Mouse (Mus musculus): ENCODE data around the gene Rab11a. TPM values are rescaled to one million over a fixed set of nuclear protein-coding genes. Genes with fewer than 3 reads are reported as not detected.

Rab11a gene
- total RNA-seq, 2 experiments from 2014 or later = 91.4 to 130 TPM

- ATAC-seq (replicated peaks; ENCODE audit: poor library complexity) = no peak
Measured at GRCm38 (mm10) chr9:64696404-64696803, 41.2 kb downstream of the Rab11a start.

GRCm38 (mm10) chr9:64695266-64695665 is 42.3 kb downstream of the Rab11a start:
- no peak for ATAC-seq (replicated peaks; ENCODE audit: poor library complexity)

DNA sequence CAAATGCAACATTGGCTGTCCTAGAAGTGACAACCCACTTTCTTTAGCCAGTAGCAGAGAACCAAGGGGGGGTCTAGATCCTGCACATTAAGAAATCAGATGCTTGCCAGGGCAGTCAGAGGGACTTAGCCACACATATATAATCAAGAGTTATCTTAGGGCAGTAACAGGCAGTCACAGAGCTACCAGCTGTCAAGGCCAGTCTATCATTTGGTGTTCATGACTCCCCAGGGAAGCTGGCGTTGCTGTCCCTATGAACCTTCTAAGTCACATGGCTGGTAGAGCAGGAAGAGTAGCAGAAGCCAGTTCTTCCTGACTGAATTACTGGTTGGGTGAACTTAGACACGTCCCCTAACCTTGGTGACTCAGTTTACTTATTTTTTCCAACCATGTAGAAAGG is 44.5 kb downstream of the Rab11a start:
- no peak for ATAC-seq (replicated peaks; ENCODE audit: poor library complexity)

- ATAC-seq (replicated peaks; ENCODE audit: poor library complexity) = peak; percentile 94
Measured at GRCm38 (mm10) chr9:64691176-64691575, 46.4 kb downstream of the Rab11a start.

DNA sequence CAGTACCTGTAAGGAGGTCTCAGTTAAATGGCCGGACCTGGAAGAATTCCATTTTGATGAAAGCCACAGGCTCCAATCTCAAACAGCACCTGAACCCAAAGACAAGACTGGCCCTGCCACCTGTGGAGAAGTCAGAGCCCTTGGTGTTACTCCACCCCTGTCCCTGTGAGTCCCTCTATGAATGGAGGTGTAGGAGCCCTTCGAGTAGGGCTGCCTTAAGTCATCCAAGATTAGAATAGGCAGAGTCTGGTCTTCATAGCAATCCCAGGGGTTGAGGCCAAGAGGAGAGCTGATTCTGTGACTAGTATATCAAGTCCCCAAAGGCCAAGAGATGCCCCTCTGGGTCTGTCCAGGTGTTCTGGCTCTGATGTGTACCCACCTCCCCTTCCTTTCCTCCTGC is 46.8 kb downstream of the Rab11a start:
- no peak for ATAC-seq (replicated peaks; ENCODE audit: poor library complexity)

GRCm38 (mm10) chr9:64688015-64688394 is 49.6 kb downstream of the Rab11a start:
- ATAC-seq (replicated peaks; ENCODE audit: poor library complexity) = no peak

DNA sequence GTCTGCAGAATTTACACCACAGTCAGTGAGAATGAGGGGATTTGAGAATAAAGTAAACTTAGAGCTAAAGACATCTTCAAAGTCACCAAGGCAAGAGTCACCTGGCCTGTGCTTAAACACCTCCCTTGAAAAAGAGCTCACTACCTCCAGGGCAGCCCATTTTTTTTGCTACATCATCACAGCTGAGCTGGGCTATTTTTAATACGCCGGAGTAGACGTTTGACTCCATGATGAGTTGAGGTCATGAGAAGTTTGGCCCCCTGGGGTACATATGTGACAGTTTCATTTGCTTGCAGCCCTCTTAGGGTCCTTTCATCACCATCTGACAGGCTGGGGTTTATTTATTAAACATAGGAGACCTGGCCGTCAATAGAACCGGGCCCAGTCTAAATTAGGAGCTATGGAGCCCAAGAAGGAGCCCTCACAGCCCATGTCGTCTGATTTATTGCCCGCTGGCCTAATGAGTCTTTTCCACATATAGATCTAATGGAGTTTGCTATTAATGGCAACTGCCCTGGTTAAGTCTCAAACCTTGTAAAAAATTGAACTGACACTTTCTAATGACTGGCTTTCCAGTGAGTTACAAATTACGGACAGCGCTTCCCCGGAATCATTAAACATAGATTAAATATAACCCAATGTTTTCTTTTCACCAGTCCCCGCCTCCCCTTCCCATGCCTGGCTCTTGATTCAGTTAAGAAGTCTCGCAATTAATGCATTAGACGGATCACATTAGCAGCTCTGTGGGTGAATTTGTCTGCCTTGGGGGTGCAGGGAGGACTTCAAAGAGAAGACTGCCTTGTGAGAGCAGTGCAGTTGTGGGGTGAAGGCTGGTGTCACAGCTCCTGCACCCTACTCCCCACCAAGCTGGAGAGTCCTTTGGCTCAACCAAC is 50.2 kb downstream of the Rab11a start:
- no peak for ATAC-seq (replicated peaks; ENCODE audit: poor library complexity)

DNA sequence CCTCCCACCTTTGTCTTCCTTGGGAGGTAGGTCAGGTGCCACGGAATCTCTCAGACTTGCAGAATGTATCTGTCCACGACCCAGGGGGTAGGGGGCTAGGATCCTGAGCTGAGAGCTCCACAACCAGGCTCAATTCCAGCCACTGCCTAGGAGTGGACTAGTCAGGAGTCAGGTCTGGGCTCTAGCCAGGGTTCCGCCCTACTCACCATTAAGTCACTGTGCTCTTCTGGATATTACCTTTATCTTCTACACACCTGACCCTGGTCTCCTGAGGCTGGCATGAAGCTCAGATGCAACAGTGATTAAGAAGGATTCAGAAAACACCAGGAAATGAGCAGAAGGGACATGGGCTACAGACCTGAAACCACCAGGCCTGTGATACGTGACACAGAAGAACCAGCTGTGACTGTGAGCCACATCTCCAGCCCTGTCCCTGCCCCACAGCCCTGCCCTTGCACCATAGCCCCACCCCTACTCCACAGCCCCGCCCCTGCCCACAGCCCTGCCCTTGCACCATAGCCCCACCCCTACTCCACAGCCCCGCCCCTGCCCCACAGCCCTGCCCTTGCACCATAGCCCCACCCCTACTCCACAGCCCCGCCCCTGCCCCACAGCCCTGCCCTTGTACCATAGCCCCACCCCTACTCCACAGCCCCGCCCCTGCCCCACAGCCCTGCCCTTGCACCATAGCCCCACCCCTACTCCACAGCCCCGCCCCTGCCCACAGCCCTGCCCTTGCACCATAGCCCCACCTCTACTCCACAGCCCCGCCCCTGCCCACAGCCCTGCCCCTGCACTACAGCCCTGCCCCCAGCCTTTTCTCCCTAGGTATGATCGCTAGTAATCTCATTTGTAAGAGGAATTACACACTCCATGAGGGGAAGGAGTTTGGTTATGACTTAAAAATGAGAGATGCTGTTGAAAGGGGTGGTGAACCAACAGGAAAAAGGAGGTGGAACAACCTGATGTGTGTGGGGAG is 65.9 kb downstream of the Rab11a start:
- peak; percentile 79 for ATAC-seq (replicated peaks; ENCODE audit: poor library complexity)

GRCm38 (mm10) chr9:64668001-64668400 is 69.6 kb downstream of the Rab11a start:
- ATAC-seq (replicated peaks; ENCODE audit: poor library complexity) = no peak

GRCm38 (mm10) chr9:64667513-64667912 is 70.0 kb downstream of the Rab11a start:
- ATAC-seq (replicated peaks; ENCODE audit: poor library complexity) = peak; percentile 67

DNA sequence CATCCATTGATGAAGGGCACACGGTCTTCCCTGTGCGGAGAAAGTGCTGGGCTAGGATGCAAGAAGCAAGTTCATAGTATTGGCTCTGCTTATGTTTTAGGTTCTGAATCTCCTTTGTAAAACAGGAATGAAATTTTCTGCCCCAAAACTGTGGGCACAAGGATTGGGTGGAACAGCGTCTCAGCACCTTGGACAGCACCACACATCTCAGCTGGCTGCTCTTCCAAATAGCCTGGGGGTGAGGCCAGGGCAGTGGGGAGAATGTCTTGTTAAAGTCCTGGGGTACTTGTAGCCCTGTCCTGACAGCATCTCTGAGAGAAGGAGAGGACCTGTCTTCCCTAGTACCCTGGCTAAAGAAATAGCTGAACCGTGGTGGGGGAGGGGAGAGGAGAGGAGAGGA is 71.0 kb downstream of the Rab11a start:
- ATAC-seq (replicated peaks; ENCODE audit: poor library complexity) = peak; percentile 66

Other genes with a start within 250 kb of the Rab11a start
- 37.1 and 47.0 TPM in 2 replicates for gene Dennd4a, start 73.6 kb upstream of the Rab11a start, total RNA-seq (2015)
- 24.9 and 28.4 TPM in 2 replicates for gene Dennd4a, start 73.6 kb upstream of the Rab11a start, total RNA-seq (2017)
- not detected in 2 replicates for gene Slc24a1, start 213.8 kb upstream of the Rab11a start, total RNA-seq (2015)
- gene Slc24a1, start 213.8 kb upstream of the Rab11a start, total RNA-seq (2017) = not detected in 2 replicates
- 32.2 and 32.9 TPM in 2 replicates for gene Ints14, start 223.1 kb upstream of the Rab11a start, total RNA-seq (2015)
- 31.1 and 33.9 TPM in 2 replicates for gene Ints14, start 223.1 kb upstream of the Rab11a start, total RNA-seq (2017)